In genomic region chr17:35342711-35343476, GRCm38 (mm10) we compare ENCODE assay signal across 9 mouse cellular contexts. TPM values are rescaled to one million over a fixed set of nuclear protein-coding genes. Genes with fewer than 3 reads are reported as not detected.
A peak's percentile ranks its signal among the peaks of the same experiment; 100 is the strongest.
DNase-seq lines count a peak whose midpoint lies in the region; ATAC-seq and TF ChIP-seq lines count a peak whose summit lies in the region.
"Had no signal": no experiment of that assay in that cellular context is flagged by ENCODE, and none has a peak within 500 bp of the region (broad histone marks: within the 10 kb centered on the region; RNA-seq: fewer than 3 reads in every experiment).

No protein-coding gene starts in this region.

- H3K9ac ChIP-seq in heart, adult 2 months (ENCODE audit: low read depth, low read length), result 0 out of 2 replicates have a peak overlapping the region, but pooled peaks have one; percentile 9
- 0 out of 2 replicates have a peak overlapping the region, but pooled peaks have one; percentile 27 for H3K9ac ChIP-seq in intestine, embryonic 14.5 days (ENCODE audit: low read length)
- H3K9ac ChIP-seq in liver, embryonic 15.5 days, result no peak overlapping the region
- peak overlapping the region; percentile 60 for H3K9ac ChIP-seq in neural tube, embryonic 13.5 days

- ATAC-seq in intestine, embryonic 14.5 days (replicated peaks; ENCODE audit: low FRiP score, low TSS enrichment, low read depth), result peak; percentile 70
- ATAC-seq in liver, embryonic 15.5 days (ENCODE audit: insufficient read depth), result 0 out of 2 replicates have a peak, but pooled peaks have one; percentile 40
- ATAC-seq in neural tube, embryonic 13.5 days (ENCODE audit: low read depth), result peak; percentile 36; the same call in 1 of the 2 replicates

- H3K27ac ChIP-seq in heart, adult 2 months, result no peak overlapping the region
- no peak overlapping the region for H3K27ac ChIP-seq in intestine, embryonic 14.5 days (ENCODE audit: low read depth)
- H3K27ac ChIP-seq in liver, embryonic 15.5 days (replicated peaks), result no peak overlapping the region
- no peak overlapping the region for H3K27ac ChIP-seq in neural tube, embryonic 13.5 days (replicated peaks)

- H3K9me3 ChIP-seq in intestine, embryonic 14.5 days (ENCODE audit: control insufficient read depth, low read length), result no peaks in the 10 kb centered on the region
- no peaks in the 10 kb centered on the region for H3K9me3 ChIP-seq in liver, embryonic 15.5 days (replicated peaks)
- no peaks in the 10 kb centered on the region for H3K9me3 ChIP-seq in neural tube, embryonic 13.5 days

- peaks cover 13% of the 10 kb centered on the region for H3K27me3 ChIP-seq in heart, adult 2 months (ENCODE audit: control insufficient read depth, insufficient read depth, low read length)
- peaks cover 29% of the 10 kb centered on the region for H3K27me3 ChIP-seq in intestine, embryonic 14.5 days (replicated peaks; ENCODE audit: control insufficient read depth, insufficient read depth, low read length)
- peaks cover 64% of the 10 kb centered on the region for H3K27me3 ChIP-seq in liver, embryonic 15.5 days
- H3K27me3 ChIP-seq in neural tube, embryonic 13.5 days, result peaks cover 63% of the 10 kb centered on the region
- H3K27me3 ChIP-seq: CH12.LX had no signal

- H3K4me3 ChIP-seq in heart, adult 2 months, result peak overlapping the region; percentile 33
- peak overlapping the region; percentile 37 for H3K4me3 ChIP-seq in intestine, embryonic 14.5 days (ENCODE audit: low read depth, low read length)
- peak overlapping the region; percentile 43 for H3K4me3 ChIP-seq in liver, embryonic 15.5 days (replicated peaks)
- H3K4me3 ChIP-seq in neural tube, embryonic 13.5 days, result peak overlapping the region; percentile 42

- intact Hi-C loops in heart, adult 2 months (cut with DNase I), result no loop called here
- intact Hi-C loops in heart, postnatal 14 days (cut with DNase I), result no loop called here
- intact Hi-C loops in left cerebral cortex, postnatal 36 days (cut with DNase I), result loop anchor here (10.0 kb wide), 1 partner anchor 78 kb away; the partner anchor contains the start of gene H2-D1

- no peaks in the 10 kb centered on the region for H3K36me3 ChIP-seq in heart, adult 2 months (ENCODE audit: control insufficient read depth, insufficient read depth, low read length)
- H3K36me3 ChIP-seq in intestine, embryonic 14.5 days (ENCODE audit: control insufficient read depth, insufficient read depth, low read length), result no peaks in the 10 kb centered on the region
- no peaks in the 10 kb centered on the region for H3K36me3 ChIP-seq in liver, embryonic 15.5 days (replicated peaks)
- H3K36me3 ChIP-seq in neural tube, embryonic 13.5 days, result no peaks in the 10 kb centered on the region

- no peak for TF ChIP-seq POLR2A in heart, adult 2 months (IDR thresholded peaks at IDR 0.05; ENCODE audit: insufficient read depth, low read depth, low read length)

- DNase-seq in heart, adult 2 months, result peak in 1 of 2 experiments; percentile 18
- DNase-seq in heart, postnatal 14 days, result no peak
- peak; percentile 5 for DNase-seq in embryo, embryonic 11 days
- peak; percentile 59 for DNase-seq in intestine, embryonic 14.5 days (ENCODE audit: low spot score)
- no peak for DNase-seq in frontal cortex, postnatal 14 days (ENCODE audit: low spot score in 2 of 2)
- no peak for DNase-seq in left cerebral cortex, postnatal 36 days (ENCODE audit: low spot score in 2 of 2)

- H3K79me2 ChIP-seq in heart, adult 2 months (replicated peaks; ENCODE audit: control insufficient read depth, insufficient read depth, low read length), result no peaks in the 10 kb centered on the region

- TF ChIP-seq CTCF in heart, adult 2 months (IDR thresholded peaks at IDR 0.05), result no peak

- H3K4me1 ChIP-seq in heart, adult 2 months (ENCODE audit: control insufficient read depth, insufficient read depth, low read length), result no peaks in the 10 kb centered on the region
- no peaks in the 10 kb centered on the region for H3K4me1 ChIP-seq in intestine, embryonic 14.5 days (replicated peaks; ENCODE audit: control insufficient read depth, insufficient read depth, low read length)
- H3K4me1 ChIP-seq in liver, embryonic 15.5 days (replicated peaks), result 0 out of 2 replicates have a peak, but pooled peaks cover 3% of the 10 kb centered on the region
- peaks cover 11% of the 10 kb centered on the region for H3K4me1 ChIP-seq in neural tube, embryonic 13.5 days (replicated peaks)

- TF ChIP-seq EP300 in heart, adult 2 months (IDR thresholded peaks at IDR 0.05; ENCODE audit: insufficient read depth, low read depth, low read length), result no peak

- H3K4me2 ChIP-seq in intestine, embryonic 14.5 days (ENCODE audit: low read length), result peak overlapping the region; percentile 56
- H3K4me2 ChIP-seq in liver, embryonic 15.5 days, result peak overlapping the region; percentile 58
- H3K4me2 ChIP-seq in neural tube, embryonic 13.5 days, result peak overlapping the region; percentile 71

- 7% methylated on average over 46 of the region's 46 CpGs for WGBS in heart, adult 2 months
- WGBS in intestine, embryonic 14.5 days, result 3% methylated on average over 45 of the region's 46 CpGs
- 2% methylated on average over 46 of the region's 46 CpGs for WGBS in liver, embryonic 15.5 days (ENCODE audit: insufficient replicate concordance)
- 4% methylated on average over 46 of the region's 46 CpGs for WGBS in neural tube, embryonic 13.5 days

RNA-seq across cellular contexts. Expression of gene H2-Q2, which starts 0.9 kb away (rescaled TPM):
- 1 to 10 TPM; 1.1 TPM for total RNA-seq in heart, adult 2 months (2021)
- 0.12 and 0.31 TPM in 2 replicates for polyA plus RNA-seq in heart, adult 2 months (2012; rRNA removed)
- 1 to 10 TPM; 1.1 to 3.7 TPM for total RNA-seq in heart, postnatal 14 days (2021)
- 37.3 and 39.1 TPM in 2 replicates for polyA plus RNA-seq in intestine, embryonic 14.5 days (2014; fragmentation: Nextera tagmentation; extraction: Ambion mirVana)
- 0.94 and 1.4 TPM in 2 replicates for polyA plus RNA-seq in liver, embryonic 15.5 days (2015; fragmentation: Nextera tagmentation; extraction: Ambion mirVana)
- polyA plus RNA-seq in neural tube, embryonic 13.5 days (2015; fragmentation: Nextera tagmentation; extraction: Ambion mirVana), result 0.50 and 0.60 TPM in 2 replicates
- under 1 TPM in 1 of 2 experiments, not detected in 1; 0.43 TPM for total RNA-seq in left cerebral cortex, postnatal 36 days (2021)

RNA-seq across cellular contexts. Expression of gene H2-Q1, which starts 22.7 kb away (rescaled TPM):
- total RNA-seq in heart, adult 2 months (2021), result 1 to 10 TPM; 1.5 TPM
- not detected in 2 replicates for polyA plus RNA-seq in heart, adult 2 months (2012; rRNA removed)
- 1 to 10 TPM in 1 of 2 experiments, under 1 TPM in 1; 0.57 to 1.2 TPM for total RNA-seq in heart, postnatal 14 days (2021)
- polyA plus RNA-seq in intestine, embryonic 14.5 days (2014; fragmentation: Nextera tagmentation; extraction: Ambion mirVana), result 1.2 and 1.6 TPM in 2 replicates
- 0.58 and 0.70 TPM in 2 replicates for polyA plus RNA-seq in liver, embryonic 15.5 days (2015; fragmentation: Nextera tagmentation; extraction: Ambion mirVana)
- polyA plus RNA-seq in neural tube, embryonic 13.5 days (2015; fragmentation: Nextera tagmentation; extraction: Ambion mirVana), result 0.22 TPM in 1 of 2 replicates, not detected in the other
- total RNA-seq in left cerebral cortex, postnatal 36 days (2021), result under 1 TPM; 0.39 to 0.74 TPM

RNA-seq across cellular contexts. Expression of gene H2-Q4, which starts 36.5 kb away (rescaled TPM):
- 10 to 100 TPM; 12.2 to 18.8 TPM for total RNA-seq in heart, adult 2 months (2021)
- 35.0 and 48.6 TPM in 2 replicates for polyA plus RNA-seq in heart, adult 2 months (2012; rRNA removed)
- 1 to 10 TPM; 9.2 to 9.8 TPM for total RNA-seq in heart, postnatal 14 days (2021)
- polyA plus RNA-seq in intestine, embryonic 14.5 days (2014; fragmentation: Nextera tagmentation; extraction: Ambion mirVana), result 2.5 and 4.4 TPM in 2 replicates
- polyA plus RNA-seq in liver, embryonic 15.5 days (2015; fragmentation: Nextera tagmentation; extraction: Ambion mirVana), result 2.2 and 2.7 TPM in 2 replicates
- polyA plus RNA-seq in neural tube, embryonic 13.5 days (2015; fragmentation: Nextera tagmentation; extraction: Ambion mirVana), result 1.0 and 1.4 TPM in 2 replicates
- total RNA-seq in left cerebral cortex, postnatal 36 days (2021), result 1 to 10 TPM; 1.7 to 1.9 TPM

Comparison
In these comparisons a context has a peak if more than half of its experiments do, and no peak if none do; other contexts are left out.
1. DNase-seq: peak in embryo, embryonic 11 days (single experiment) and intestine, embryonic 14.5 days (single experiment); none in heart, postnatal 14 days (0 of 2), frontal cortex, postnatal 14 days (0 of 2) and left cerebral cortex, postnatal 36 days (0 of 2).
2. RNA of gene H2-Q2, which starts 0.9 kb away (polyA plus RNA-seq): 37.3 to 39.1 TPM in intestine, embryonic 14.5 days; 0.94 to 1.4 TPM in liver, embryonic 15.5 days, 0.50 to 0.60 TPM in neural tube, embryonic 13.5 days and 0.12 to 0.31 TPM in heart, adult 2 months; every median in the first group is over 10 times any median in the second.
3. Peak in every context shown above with its lines, with median percentiles within 50 percentile points of each other: H3K4me3 ChIP-seq, ATAC-seq and H3K4me2 ChIP-seq.